8 mouse cellular contexts compared by ENCODE assay signal in genomic region chr10:21159697-21160394, GRCm38 (mm10). TPM values are rescaled to one million over a fixed set of nuclear protein-coding genes. Genes with fewer than 3 reads are reported as not detected.
DNase-seq lines count a peak whose midpoint lies in the region; ATAC-seq and TF ChIP-seq lines count a peak whose summit lies in the region.

No protein-coding gene starts in this region.

- H3K27ac ChIP-seq in cortical plate, adult 2 months (ENCODE audit: insufficient read depth, low read length): no peak overlapping the region
- no peak overlapping the region for H3K27ac ChIP-seq in heart, embryonic 13.5 days (replicated peaks)
- H3K27ac ChIP-seq in macrophage: no peak overlapping the region

- H3K4me1 ChIP-seq in G1E (ENCODE audit: insufficient read depth, low read depth, low read length): peaks cover 48% of the 10 kb centered on the region
- H3K4me1 ChIP-seq in cortical plate, adult 2 months (ENCODE audit: control insufficient read depth, insufficient read depth, low read length): no peaks in the 10 kb centered on the region; the same call in 1 of the 2 replicates
- peaks cover 27% of the 10 kb centered on the region for H3K4me1 ChIP-seq in heart, embryonic 13.5 days

- no peaks in the 10 kb centered on the region for H3K79me2 ChIP-seq in macrophage (ENCODE audit: inconsistent target)

- H3K27me3 ChIP-seq in G1E (ENCODE audit: insufficient read depth, low read length): no peaks in the 10 kb centered on the region
- H3K27me3 ChIP-seq in heart, embryonic 13.5 days (replicated peaks): peaks cover 73% of the 10 kb centered on the region

- WGBS in heart, embryonic 13.5 days: under 1% methylated on average over 44 of the region's 44 CpGs
- under 1% methylated on average over 39 of the region's 44 CpGs for WGBS in macrophage (ENCODE audit: missing documents)

- ATAC-seq in G1E (ENCODE audit: extremely low read depth, insufficient number of reproducible peaks, low FRiP score, poor library complexity, severe bottlenecking): no peak
- no peak for ATAC-seq in heart, embryonic 13.5 days (ENCODE audit: extremely low read depth, insufficient number of reproducible peaks, low FRiP score, low TSS enrichment)

- peak; percentile 59 for DNase-seq in CD4-positive helper T cell, adult 2 months (ENCODE audit: low read depth, low spot score)
- peak; percentile 15 for DNase-seq in G1E (ENCODE audit: low spot score)
- peak; percentile 36 to 58 for DNase-seq in kidney, postnatal 4 days
- peak; percentile 34 for DNase-seq in right cerebral cortex, postnatal 14 days
- DNase-seq in urinary bladder, postnatal 36 days (ENCODE audit: low spot score in 2 of 2): no peak

- H3K36me3 ChIP-seq in G1E (replicated peaks) (peaks cover 40% of the 10 kb centered on the region), macrophage (ENCODE audit: inconsistent target) (no peaks in the 10 kb centered on the region)
- no peaks in the 10 kb centered on the region for H3K36me3 ChIP-seq in heart, embryonic 13.5 days

- peak overlapping the region; percentile 100 for H3K4me2 ChIP-seq in heart, embryonic 13.5 days

- TF ChIP-seq CTCF in G1E (IDR thresholded peaks at IDR 0.05; ENCODE audit: low read depth, low read length): no peak
- TF ChIP-seq CTCF in cortical plate, adult 2 months (IDR thresholded peaks at IDR 0.05; ENCODE audit: extremely low read depth, insufficient read depth, low read length): no peak

- no peaks in the 10 kb centered on the region for H3K9me3 ChIP-seq in G1E (replicated peaks)
- no peaks in the 10 kb centered on the region for H3K9me3 ChIP-seq in heart, embryonic 13.5 days

- H3K9ac ChIP-seq in heart, embryonic 13.5 days: peak overlapping the region; percentile 83

- TF ChIP-seq POLR2A in cortical plate, adult 2 months (IDR thresholded peaks at IDR 0.05; ENCODE audit: extremely low read depth, insufficient read depth, low read length): no peak

- H3K4me3 ChIP-seq in G1E (ENCODE audit: low read depth, low read length) (peak overlapping the region; percentile 93), macrophage (ENCODE audit: inconsistent target) (peak overlapping the region; percentile 33)
- H3K4me3 ChIP-seq in cortical plate, adult 2 months (ENCODE audit: insufficient read depth, low read length): peak overlapping the region; percentile 38
- peak overlapping the region; percentile 65 for H3K4me3 ChIP-seq in heart, embryonic 13.5 days

RNA-seq across cellular contexts. Expression of gene Myb, which starts 0.9 kb away (rescaled TPM):
- 399 and 427 TPM in 2 replicates for total RNA-seq in G1E (2014; fragmentation: Nextera tagmentation)
- total RNA-seq in G1E (2017): 258 and 268 TPM in 2 replicates
- 40.0 and 49.3 TPM in 2 replicates for polyA plus RNA-seq in G1E (2012)
- polyA plus RNA-seq in cortical plate, adult 2 months (2012; rRNA removed): 0.44 and 0.56 TPM in 2 replicates
- 1.4 and 1.5 TPM in 2 replicates for polyA plus RNA-seq in heart, embryonic 13.5 days (2015; fragmentation: Nextera tagmentation; extraction: Ambion mirVana)
- total RNA-seq in macrophage (2018; cell fraction: chromatin; rRNA removed): 10 to 100 TPM in 4 of 26 experiments, 1 to 10 TPM in 13, under 1 TPM in 9; 0.28 to 13.5 (median 1.8) TPM
- total RNA-seq in macrophage (2018; cell fraction: cytosol; rRNA removed): under 1 TPM; 0.06 to 0.80 (median 0.20) TPM
- 1 to 10 TPM in 21 of 26 experiments, under 1 TPM in 5; 0.37 to 4.5 (median 2.2) TPM for total RNA-seq in macrophage (2018; cell fraction: nucleus; rRNA removed)
- polyA plus RNA-seq in macrophage (2018): 0.14 to 0.28 TPM (median 0.20 TPM) in 3 replicates

Comparison
In these comparisons a context has a peak if more than half of its experiments do, and no peak if none do; other contexts are left out.
1. DNase-seq: peak in CD4-positive helper T cell, adult 2 months (single experiment), G1E (single experiment), kidney, postnatal 4 days (2 of 2) and right cerebral cortex, postnatal 14 days (single experiment); none in urinary bladder, postnatal 36 days (0 of 2).
2. H3K4me3 ChIP-seq: peak in every context shown above with its lines; median percentile 93 in G1E; 65 in heart, embryonic 13.5 days; 38 in cortical plate, adult 2 months; 33 in macrophage.
3. RNA of gene Myb, which starts 0.9 kb away (polyA plus RNA-seq): 40.0 to 49.3 TPM in G1E; 1.4 to 1.5 TPM in heart, embryonic 13.5 days, 0.44 to 0.56 TPM in cortical plate, adult 2 months and 0.14 to 0.28 TPM in macrophage; every median in the first group is over 10 times any median in the second.